Mouse (Mus musculus) lung, embryonic 15.5 days (tissue): ENCODE data around the gene Limk1. TPM values are rescaled to one million over a fixed set of nuclear protein-coding genes. Genes with fewer than 3 reads are reported as not detected.

ENCODE experiments used
- polyA plus RNA-seq: library from polyadenylated mRNA; unstranded; fragments of >200 nt; fragmentation: Nextera tagmentation; extraction: Ambion mirVana; gene quantifications from 2 replicates; pipeline ENCODE4 v1.2.1, GENCODE M21; 2015

Gene Limk1
- polyA plus RNA-seq, 1 experiment from 2014 or later = 8.2 TPM

Other genes with a start within 250 kb of the Limk1 start
- gene Gtf2ird1, start 231.9 kb downstream of the Limk1 start, polyA plus RNA-seq = 75.2 and 78.0 TPM in 2 replicates
- 4.6 TPM in 2 replicates for gene Clip2, start 136.2 kb downstream of the Limk1 start, polyA plus RNA-seq
- gene Syna, start 128.4 kb downstream of the Limk1 start, polyA plus RNA-seq = 0.19 and 0.33 TPM in 2 replicates
- 292 and 304 TPM in 2 replicates for gene Rfc2, start 107.2 kb downstream of the Limk1 start, polyA plus RNA-seq
- 2.6 and 2.9 TPM in 2 replicates for gene Lat2, start 73.6 kb downstream of the Limk1 start, polyA plus RNA-seq
- 506 and 532 TPM in 2 replicates for gene Eif4h, start 49.1 kb downstream of the Limk1 start, polyA plus RNA-seq
- 534 and 579 TPM in 2 replicates for gene Eln, start 58.7 kb upstream of the Limk1 start, polyA plus RNA-seq
- not detected in 2 replicates for gene Tmem270, start 218.1 kb upstream of the Limk1 start, polyA plus RNA-seq
- 0.65 and 1.6 TPM in 2 replicates for gene Cldn13, start 226.9 kb upstream of the Limk1 start, polyA plus RNA-seq
- 24.7 TPM in 2 replicates for gene Mettl27, start 243.8 kb upstream of the Limk1 start, polyA plus RNA-seq